Mouse (Mus musculus) liver, embryonic 13.5 days (tissue): ENCODE results near the gene Wnt5b. TPM values are rescaled to one million over a fixed set of nuclear protein-coding genes. Genes with fewer than 3 reads are reported as not detected.
A peak's percentile ranks its signal among the peaks of the same experiment; 100 is the strongest.

Experiments
- ATAC-seq: fragments of 200-750 bp; cut with Nextera tagmentation; 2 replicates; pipeline ENCODE4 v1.8.0; 2017; ENCODE audit warnings: low read depth, mild to moderate bottlenecking, moderate number of reproducible peaks, moderate library complexity
- DNase-seq: peaks from one replicate; pipeline ENCODE4 v3.0.0; 2022
- H3K27ac ChIP-seq: fragments of 300-500 bp; sonication (generic); 2 replicates; pipeline ENCODE4 v1.5.1; 2015; ENCODE audit warnings: moderate library complexity, mild to moderate bottlenecking, inconsistent platforms
- H3K27me3 ChIP-seq: fragments of 300-500 bp; sonication (generic); 2 replicates; pipeline ENCODE4 v1.6.1; 2015; ENCODE audit warnings: mild to moderate bottlenecking, inconsistent platforms
- H3K36me3 ChIP-seq: fragments of 300-500 bp; sonication (generic); 2 replicates; pipeline ENCODE4 v1.6.1; 2015; ENCODE audit warnings: mild to moderate bottlenecking, inconsistent platforms
- H3K4me1 ChIP-seq: fragments of 300-500 bp; sonication (generic); replicated peaks from 2 replicates; pipeline ENCODE4 v1.6.1; 2015; ENCODE audit warnings: inconsistent platforms
- H3K4me2 ChIP-seq: fragments of 300-500 bp; sonication (generic); 2 replicates; pipeline ENCODE4 v1.6.1; 2015; ENCODE audit warnings: inconsistent platforms, mild to moderate bottlenecking, moderate library complexity
- H3K4me3 ChIP-seq: fragments of 300-500 bp; sonication (generic); replicated peaks from 2 replicates; pipeline ENCODE4 v1.5.1; 2015; ENCODE audit warnings: mild to moderate bottlenecking, inconsistent platforms
- H3K9ac ChIP-seq: fragments of 300-500 bp; sonication (generic); 2 replicates; pipeline ENCODE4 v1.6.1; 2015; ENCODE audit warnings: mild to moderate bottlenecking, inconsistent platforms
- H3K9me3 ChIP-seq: fragments of 300-500 bp; sonication (generic); replicated peaks from 2 replicates; pipeline ENCODE4 v1.6.1; 2016; ENCODE audit warnings: inconsistent platforms
- WGBS: fragments of 180-500 bp; shearing (Covaris S2); methylation state at CpG from one replicate; pipeline ENCODE4 v1.1.7; 2015; ENCODE audit not compliant: insufficient replicate concordance; 5-methylcytosine and 5-hydroxymethylcytosine counted together
- polyA plus RNA-seq: library from polyadenylated mRNA; unstranded; fragments of >200 nt; fragmentation: Nextera tagmentation; extraction: Ambion mirVana; gene quantifications from 2 replicates; pipeline ENCODE4 v1.2.1, GENCODE M21; 2015

Wnt5b gene
- polyA plus RNA-seq, 1 experiment from 2014 or later: 0.52 TPM

DNA sequence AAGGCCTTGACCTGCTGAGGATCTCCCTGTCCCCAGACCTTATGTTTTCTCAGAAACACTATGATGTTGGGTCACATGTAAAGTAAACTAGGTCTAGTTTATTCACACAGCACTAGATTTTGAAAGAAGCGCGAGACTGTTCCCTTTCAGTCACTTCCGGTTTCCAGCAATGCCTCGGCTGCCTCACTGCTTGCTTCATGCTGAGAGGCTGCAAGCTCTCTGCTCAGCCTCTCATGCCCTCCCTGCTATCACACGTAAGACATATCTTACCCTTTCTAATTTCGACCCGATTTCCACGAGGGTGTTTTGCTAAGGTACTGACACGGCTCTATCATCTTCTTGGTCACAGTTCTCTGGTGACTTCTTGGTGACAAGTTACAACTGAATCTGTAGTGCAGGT, 42.1 kb downstream of the Wnt5b start:
- H3K9me3 ChIP-seq: no peaks in the 10 kb centered on the region
- ATAC-seq (no peak), DNase-seq (no peak)
- no peaks in the 10 kb centered on the region for H3K27me3 ChIP-seq
- WGBS: 36% methylated on average over 9 of the region's 9 CpGs
- H3K4me3 ChIP-seq: no peak overlapping the region
- no peak overlapping the region for H3K9ac ChIP-seq
- no peaks in the 10 kb centered on the region; the same call in 1 of the 2 replicates for H3K4me1 ChIP-seq
- no peaks in the 10 kb centered on the region for H3K36me3 ChIP-seq
- H3K27ac ChIP-seq: no peak overlapping the region
- H3K4me2 ChIP-seq: no peak overlapping the region

DNA sequence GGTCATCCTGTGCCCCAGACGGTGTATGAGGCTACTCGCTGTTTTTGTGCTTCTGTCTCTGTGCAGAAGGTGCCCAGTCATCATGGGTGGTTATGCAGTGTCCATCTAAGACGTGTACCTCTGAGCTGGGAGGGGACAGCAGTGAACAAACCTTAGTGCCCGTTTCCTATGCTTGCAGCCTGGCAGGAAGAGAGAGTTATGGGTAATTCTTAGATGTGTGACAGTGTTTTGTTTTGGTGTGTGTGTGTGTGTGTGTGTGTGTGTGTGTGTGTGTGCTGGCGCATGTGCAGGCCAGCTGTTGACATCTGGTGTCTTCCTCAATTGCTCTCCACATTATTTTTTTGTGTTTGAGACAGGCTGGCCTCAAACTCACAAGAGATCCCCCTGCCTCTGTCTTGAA, 44.1 kb downstream of the Wnt5b start:
- WGBS: 45% methylated on average over 5 of the region's 5 CpGs
- Histone ChIP-seq H3K9me3 (no peaks in the 10 kb centered on the region), H3K4me3 (no peak overlapping the region), H3K27me3 (no peaks in the 10 kb centered on the region), H3K36me3 (no peaks in the 10 kb centered on the region), H3K4me2 (no peak overlapping the region), H3K4me1 (no peaks in the 10 kb centered on the region; the same call in 1 of the 2 replicates), H3K9ac (no peak overlapping the region), H3K27ac (no peak overlapping the region)
- no peak for DNase-seq
- no peak for ATAC-seq

DNA sequence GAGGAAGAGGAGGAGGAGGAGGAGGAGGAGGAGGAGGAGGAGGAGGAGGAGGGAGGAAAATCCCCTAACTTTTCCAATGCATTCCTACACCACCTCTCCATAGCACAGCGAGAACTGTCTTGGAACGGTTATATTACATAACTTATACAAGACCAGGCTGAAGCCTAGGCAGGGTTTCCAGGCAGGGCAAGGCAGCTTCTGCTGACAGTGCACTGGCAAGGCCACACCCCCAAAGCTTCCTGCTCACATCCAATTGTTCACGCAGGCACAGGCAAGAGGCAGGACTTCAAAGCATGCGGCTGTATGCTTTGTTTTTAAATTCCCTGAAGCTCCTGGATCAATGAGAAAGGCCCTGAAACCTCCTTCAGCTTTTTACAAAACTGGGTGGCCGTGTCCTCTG, 44.9 kb downstream of the Wnt5b start:
- no peaks in the 10 kb centered on the region for H3K27me3 ChIP-seq
- H3K27ac ChIP-seq: no peak overlapping the region
- H3K9me3 ChIP-seq: no peaks in the 10 kb centered on the region
- H3K9ac ChIP-seq: no peak overlapping the region
- no peak overlapping the region for H3K4me3 ChIP-seq
- H3K4me2 ChIP-seq: no peak overlapping the region
- no peak for DNase-seq
- 17% methylated on average over 5 of the region's 5 CpGs for WGBS
- H3K36me3 ChIP-seq: no peaks in the 10 kb centered on the region
- ATAC-seq: no peak
- no peaks in the 10 kb centered on the region; the same call in 1 of the 2 replicates for H3K4me1 ChIP-seq

DNA sequence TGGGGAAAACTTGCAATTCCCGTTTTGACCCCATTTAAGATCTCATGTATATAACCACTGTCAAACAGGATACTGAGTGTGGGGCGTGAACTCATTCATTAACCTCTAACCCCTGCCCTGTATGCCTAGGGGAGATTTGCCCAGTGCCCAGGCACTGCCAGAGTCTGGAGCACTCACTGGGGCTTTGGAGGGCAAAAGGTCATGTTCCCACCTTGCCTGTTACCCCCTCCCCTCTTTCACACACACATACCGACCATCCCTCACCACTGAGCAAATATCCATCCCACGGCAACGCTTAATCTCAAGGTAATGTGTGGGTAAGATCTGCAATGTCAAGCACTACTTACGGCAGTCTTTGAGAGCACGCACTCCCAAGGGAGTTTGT, 51.5 kb downstream of the Wnt5b start:
- Histone ChIP-seq H3K4me2 (no peak overlapping the region), H3K27ac (no peak overlapping the region), H3K4me3 (no peak overlapping the region), H3K27me3 (no peaks in the 10 kb centered on the region), H3K9ac (no peak overlapping the region), H3K9me3 (no peaks in the 10 kb centered on the region), H3K4me1 (no peaks in the 10 kb centered on the region), H3K36me3 (no peaks in the 10 kb centered on the region)
- DNase-seq: no peak
- WGBS: 65% methylated on average over 7 of the region's 7 CpGs
- no peak for ATAC-seq

DNA sequence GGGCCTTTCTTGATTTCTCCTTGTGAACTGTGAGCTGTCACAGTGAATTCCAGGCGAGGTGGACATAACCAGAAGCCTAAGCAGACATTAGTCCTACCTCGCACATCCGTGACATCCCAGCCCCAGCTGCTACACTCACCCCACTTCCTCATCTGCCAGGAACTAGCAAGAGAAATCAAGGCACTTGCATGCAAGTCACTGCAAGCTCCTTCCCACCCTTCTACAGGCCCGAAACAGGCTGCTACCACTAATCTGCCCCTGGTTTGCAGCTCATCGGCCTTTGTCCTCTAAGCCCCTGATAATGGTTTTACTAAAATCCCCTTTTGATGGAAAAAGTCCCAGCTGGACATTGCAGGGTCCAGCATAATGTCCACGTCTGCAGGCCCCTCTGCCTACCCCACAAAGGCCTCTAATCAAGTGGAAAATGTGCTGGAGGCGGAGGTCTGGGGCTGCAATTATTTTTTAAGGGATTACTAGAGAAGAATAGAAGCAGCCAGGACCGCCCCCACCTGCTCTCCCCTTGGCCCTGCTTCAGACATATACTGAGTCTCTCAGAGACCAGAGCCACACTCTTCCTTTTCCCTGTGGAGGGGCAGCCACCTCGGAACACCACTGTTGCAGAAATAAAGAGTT, 52.0 kb downstream of the Wnt5b start:
- 53% methylated on average over 9 of the region's 9 CpGs for WGBS
- no peak overlapping the region for H3K9ac ChIP-seq

DNA sequence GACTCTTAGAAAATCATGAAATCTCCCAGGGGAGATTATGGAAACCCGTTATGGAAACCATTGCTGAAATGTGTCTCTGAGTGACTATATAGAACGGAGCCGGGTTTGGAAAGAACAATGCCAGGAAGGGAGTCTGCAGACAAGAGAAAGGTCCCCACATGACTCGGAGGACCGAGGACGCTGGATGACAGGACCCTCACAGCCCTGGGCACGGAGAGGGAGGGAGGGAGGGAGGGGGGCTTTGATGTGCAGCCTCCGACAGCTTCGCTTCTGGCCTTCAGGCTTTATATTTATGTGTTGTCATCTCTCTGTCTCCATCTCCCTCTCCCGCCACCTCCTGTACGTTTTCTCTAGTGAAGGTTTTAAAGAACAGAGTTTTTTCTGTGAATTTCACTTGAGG, 53.1 kb downstream of the Wnt5b start:
- Histone ChIP-seq H3K4me3 (no peak overlapping the region), H3K27ac (no peak overlapping the region), H3K9me3 (no peaks in the 10 kb centered on the region), H3K36me3 (no peaks in the 10 kb centered on the region), H3K4me1 (no peaks in the 10 kb centered on the region), H3K9ac (no peak overlapping the region), H3K4me2 (no peak overlapping the region), H3K27me3 (no peaks in the 10 kb centered on the region)
- 52% methylated on average over 11 of the region's 11 CpGs for WGBS
- no peak for ATAC-seq
- DNase-seq: no peak

More for the DNA sequence above, 52.0 kb downstream of the Wnt5b start:
- Histone ChIP-seq H3K27me3 (no peaks in the 10 kb centered on the region), H3K27ac (no peak overlapping the region), H3K4me1 (no peaks in the 10 kb centered on the region), H3K9me3 (no peaks in the 10 kb centered on the region), H3K36me3 (no peaks in the 10 kb centered on the region), H3K4me3 (no peak overlapping the region), H3K4me2 (no peak overlapping the region)
- ATAC-seq: no peak
- no peak for DNase-seq

DNA sequence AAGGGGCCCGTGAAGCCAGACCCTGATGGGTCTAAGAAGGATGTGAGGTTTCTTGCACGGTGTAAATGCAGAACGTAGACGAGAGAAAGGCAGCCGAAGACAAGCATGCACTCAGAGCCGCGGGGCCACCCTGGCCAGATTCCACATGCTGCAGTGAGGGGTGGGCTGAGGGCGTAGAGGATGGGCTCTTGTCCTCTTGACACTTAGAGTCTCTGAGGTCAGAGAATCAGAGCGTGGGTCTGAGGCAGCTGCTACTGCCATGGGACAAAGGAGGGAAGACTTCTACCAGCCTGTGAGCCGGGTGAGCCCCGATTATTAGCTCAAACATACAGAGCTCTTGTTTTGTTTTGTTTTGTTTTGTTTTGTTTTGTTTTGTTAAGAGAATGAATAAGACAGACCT, 53.6 kb downstream of the Wnt5b start:
- H3K36me3 ChIP-seq: no peaks in the 10 kb centered on the region
- no peak overlapping the region for H3K4me3 ChIP-seq
- no peaks in the 10 kb centered on the region for H3K4me1 ChIP-seq
- no peak overlapping the region for H3K4me2 ChIP-seq
- ATAC-seq (no peak), DNase-seq (no peak)
- no peaks in the 10 kb centered on the region for H3K27me3 ChIP-seq
- WGBS: 60% methylated on average over 11 of the region's 11 CpGs
- no peak overlapping the region for H3K9ac ChIP-seq
- H3K9me3 ChIP-seq: no peaks in the 10 kb centered on the region
- H3K27ac ChIP-seq: no peak overlapping the region

DNA sequence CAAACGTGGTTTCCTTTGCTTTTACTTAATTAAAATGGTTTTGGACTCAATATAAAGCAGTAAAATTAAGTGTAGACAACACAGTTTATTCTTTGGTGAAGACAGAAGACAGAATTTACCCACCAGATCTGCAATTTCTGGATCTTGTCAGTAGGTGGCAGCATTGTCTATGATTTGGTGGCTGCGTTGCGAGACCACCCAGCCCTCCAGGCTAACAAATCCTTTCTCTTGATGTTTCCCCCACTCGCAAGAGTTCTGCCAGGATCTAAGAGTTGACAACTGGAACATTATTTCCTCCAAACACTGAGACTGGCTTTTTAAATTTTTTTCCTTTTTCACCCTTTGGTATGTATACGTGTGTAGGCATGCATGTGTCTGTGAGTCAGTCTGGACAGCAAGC, 54.4 kb downstream of the Wnt5b start:
- Histone ChIP-seq H3K27me3 (no peaks in the 10 kb centered on the region), H3K4me1 (peaks cover 4% of the 10 kb centered on the region; the same call in 1 of the 2 replicates), H3K4me2 (no peak overlapping the region), H3K36me3 (peaks cover under 1% of the 10 kb centered on the region; the same call in 1 of the 2 replicates), H3K9ac (no peak overlapping the region), H3K9me3 (no peaks in the 10 kb centered on the region), H3K4me3 (no peak overlapping the region), H3K27ac (no peak overlapping the region)
- 15% methylated on average over 5 of the region's 5 CpGs for WGBS
- DNase-seq (peak; percentile 19), ATAC-seq (no peak)

DNA sequence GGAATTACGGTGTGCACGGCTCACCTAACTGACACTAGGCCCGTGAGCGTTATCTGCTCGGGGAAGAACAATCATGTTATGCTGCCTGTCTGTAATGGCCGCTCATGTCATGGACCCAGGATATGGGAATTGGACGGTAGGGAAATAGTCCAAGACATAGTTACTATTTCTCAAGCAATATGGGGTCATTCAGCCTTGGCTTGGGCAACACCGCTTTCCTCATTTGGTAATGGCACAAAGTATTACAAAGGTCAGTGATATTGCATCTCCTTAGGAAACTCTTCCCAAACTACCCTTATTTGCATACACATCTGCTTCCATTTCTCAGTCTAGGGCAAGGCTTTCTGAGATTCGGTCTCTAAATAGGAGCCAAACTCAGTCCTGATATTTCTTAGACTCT, 56.5 kb downstream of the Wnt5b start:
- Histone ChIP-seq H3K4me1 (peaks cover 24% of the 10 kb centered on the region), H3K4me3 (no peak overlapping the region), H3K9me3 (no peaks in the 10 kb centered on the region), H3K36me3 (peaks cover 18% of the 10 kb centered on the region), H3K4me2 (no peak overlapping the region), H3K27ac (no peak overlapping the region), H3K9ac (no peak overlapping the region), H3K27me3 (no peaks in the 10 kb centered on the region)
- no peak for DNase-seq
- ATAC-seq: no peak
- WGBS: 75% methylated on average over 9 of the region's 9 CpGs

DNA sequence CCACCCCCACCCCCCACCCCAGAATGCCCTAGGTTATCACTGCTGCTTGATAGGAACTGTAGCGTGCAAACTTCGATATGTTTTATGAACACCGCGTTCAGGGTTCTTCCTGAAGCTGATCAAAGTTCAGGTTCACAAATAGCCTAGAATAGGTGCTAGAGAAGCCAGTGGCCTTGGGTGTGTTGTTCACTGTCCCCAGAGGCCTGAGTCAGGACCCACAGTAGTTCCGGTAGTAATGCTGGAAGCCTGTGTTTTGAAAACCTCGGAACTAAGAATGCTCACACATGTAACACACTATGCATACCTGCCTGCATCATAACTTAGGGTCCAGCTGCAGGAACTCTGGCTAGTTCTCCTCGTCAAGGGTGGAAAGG, 57.1 kb downstream of the Wnt5b start:
- Histone ChIP-seq H3K36me3 (peaks cover 18% of the 10 kb centered on the region), H3K4me1 (peaks cover 28% of the 10 kb centered on the region), H3K9ac (no peak overlapping the region), H3K4me3 (no peak overlapping the region), H3K27me3 (no peaks in the 10 kb centered on the region), H3K9me3 (no peaks in the 10 kb centered on the region), H3K4me2 (no peak overlapping the region), H3K27ac (no peak overlapping the region)
- 77% methylated on average over 7 of the region's 7 CpGs for WGBS
- ATAC-seq (no peak), DNase-seq (no peak)

DNA sequence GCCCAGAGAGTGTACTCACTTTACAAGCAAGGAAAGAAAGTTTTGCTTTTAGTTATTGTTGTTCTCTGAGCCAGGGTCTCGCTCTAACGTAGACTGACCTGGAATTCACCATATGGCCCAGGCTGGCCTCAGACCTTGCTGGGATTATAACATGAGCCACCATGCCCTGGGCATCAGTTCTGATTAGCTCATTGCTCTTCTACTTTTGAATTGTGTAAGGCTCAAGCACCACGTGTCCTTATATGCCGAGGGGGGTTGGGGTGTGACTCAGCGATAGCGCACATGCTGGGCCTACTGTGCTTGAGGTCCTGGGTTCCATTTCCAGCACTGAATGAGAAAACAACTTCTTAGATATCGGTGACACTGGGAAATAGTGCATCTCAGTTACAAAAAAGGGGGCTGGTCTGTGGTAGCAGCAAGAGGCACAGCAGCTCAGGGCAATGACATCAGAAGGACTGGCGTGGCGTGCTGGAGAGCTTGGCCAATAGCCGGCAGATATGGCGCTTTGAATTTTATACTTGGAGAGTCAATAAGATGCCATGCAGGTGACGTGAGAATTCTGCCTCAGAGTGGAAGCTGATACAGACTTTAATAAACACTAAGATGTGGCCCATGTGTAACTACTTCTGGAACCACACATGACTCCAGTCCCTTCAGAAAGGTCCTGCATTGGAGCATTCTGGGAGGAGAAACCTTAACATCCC, 57.6 kb downstream of the Wnt5b start:
- no peak overlapping the region for H3K27ac ChIP-seq
- no peaks in the 10 kb centered on the region for H3K27me3 ChIP-seq
- H3K4me1 ChIP-seq: peaks cover 32% of the 10 kb centered on the region
- WGBS: 78% methylated on average over 12 of the region's 12 CpGs
- H3K4me3 ChIP-seq: no peak overlapping the region
- H3K9ac ChIP-seq: no peak overlapping the region
- peaks cover 18% of the 10 kb centered on the region for H3K36me3 ChIP-seq
- H3K4me2 ChIP-seq: no peak overlapping the region
- DNase-seq (no peak), ATAC-seq (no peak)
- H3K9me3 ChIP-seq: no peaks in the 10 kb centered on the region

DNA sequence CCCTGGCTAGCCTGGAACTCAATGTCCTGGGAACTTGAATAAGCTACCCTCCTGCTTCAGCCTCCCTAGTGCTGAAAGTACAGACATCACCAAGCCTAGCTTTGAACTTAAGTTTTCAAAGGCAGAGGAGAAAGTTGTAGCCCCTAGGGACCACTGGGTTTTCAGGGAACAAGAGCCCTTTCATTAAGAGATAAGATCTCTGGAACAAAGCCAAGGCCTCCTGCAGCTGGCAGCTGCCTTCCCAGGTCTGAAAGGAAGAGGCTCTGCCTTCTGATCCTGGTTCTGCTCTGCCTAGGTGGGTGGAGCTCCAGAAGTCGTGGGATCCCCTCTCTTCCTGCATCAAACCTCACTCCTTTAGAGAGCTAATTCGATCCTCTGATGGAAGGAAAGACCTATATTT, 58.7 kb downstream of the Wnt5b start:
- no peak for DNase-seq
- H3K27ac ChIP-seq: no peak overlapping the region

More for the DNA sequence above, 58.7 kb downstream of the Wnt5b start:
- Histone ChIP-seq H3K9me3 (no peaks in the 10 kb centered on the region), H3K27me3 (no peaks in the 10 kb centered on the region), H3K36me3 (peaks cover 18% of the 10 kb centered on the region), H3K4me2 (no peak overlapping the region), H3K9ac (no peak overlapping the region), H3K4me3 (no peak overlapping the region), H3K4me1 (peaks cover 42% of the 10 kb centered on the region)
- 17% methylated on average over 2 of the region's 2 CpGs for WGBS
- ATAC-seq: no peak
